Mouse (Mus musculus) spleen, postnatal 14 days (tissue): ENCODE measurements around the gene Bend5.

Source experiments
- DNase-seq, 2 experiments: peaks; one replicate each; pipeline ENCODE4 v3.0.0; 2021 to 2022; ENCODE audit warnings: low spot score in 2 of 2

Gene Bend5

GRCm38 (mm10) chr4:111442435-111443238, 27.8 kb downstream of the Bend5 start:
- DNase-seq, result no peak

DNA sequence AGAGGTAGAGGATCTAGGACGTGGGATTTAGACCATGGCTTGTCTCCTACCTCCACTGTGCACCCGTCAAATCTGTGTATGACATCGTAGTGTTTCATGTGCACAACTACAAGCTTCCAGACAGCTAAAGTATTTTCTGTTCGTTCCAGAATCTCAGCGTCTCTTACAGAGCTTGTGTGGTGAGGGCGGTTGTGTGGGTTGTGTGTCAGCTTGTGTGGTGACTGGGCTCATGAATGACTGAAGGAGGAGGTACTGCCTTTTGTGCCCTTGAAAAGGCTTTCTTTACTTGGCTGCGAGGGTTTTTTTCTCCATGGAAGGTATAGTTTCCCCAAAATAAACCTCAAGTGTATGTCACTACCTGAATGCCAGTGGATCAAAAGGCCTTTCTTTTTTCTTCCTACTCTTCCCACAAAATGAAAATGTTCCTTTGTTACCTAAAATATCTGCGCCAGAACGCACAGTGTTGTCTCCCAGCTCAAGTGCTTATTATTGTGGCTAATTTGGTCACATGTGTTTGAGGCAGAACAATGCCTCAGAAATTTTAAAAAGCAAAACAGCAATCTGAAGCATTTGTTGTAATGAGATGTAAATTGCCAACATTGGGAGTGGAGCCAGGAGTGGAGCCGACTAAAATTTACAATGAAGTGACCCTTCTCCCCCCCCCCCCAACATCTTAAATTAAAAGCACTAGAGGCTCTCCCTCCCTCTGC, 29.3 kb downstream of the Bend5 start:
- DNase-seq, result no peak

DNA sequence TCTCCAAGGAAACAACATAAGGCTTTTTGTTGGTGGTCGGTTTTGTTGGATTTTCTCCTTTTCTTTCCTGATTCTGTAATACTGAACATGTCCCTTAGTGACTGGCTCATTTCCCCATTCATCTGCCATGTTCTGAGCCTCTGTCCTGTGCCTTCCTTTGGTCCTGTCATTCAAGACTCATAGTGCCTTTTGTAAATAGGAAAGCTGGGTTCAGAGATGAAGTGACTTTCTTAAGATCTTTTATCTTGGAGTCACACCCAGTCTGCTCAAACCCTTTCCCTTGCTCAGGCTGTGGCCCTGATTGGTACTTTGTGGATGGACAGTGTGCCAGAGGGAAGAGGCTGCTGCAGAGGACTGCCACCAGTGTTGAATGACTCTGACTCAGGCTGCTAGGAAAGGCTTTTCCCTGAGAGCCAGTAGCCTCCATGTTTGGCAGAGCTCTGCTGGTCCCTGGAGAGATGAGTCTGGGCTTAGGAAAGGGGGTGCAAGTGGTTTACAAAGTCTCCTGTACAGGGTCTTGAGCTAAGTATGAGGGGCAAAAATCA, 29.9 kb downstream of the Bend5 start:
- DNase-seq, result no peak

DNA sequence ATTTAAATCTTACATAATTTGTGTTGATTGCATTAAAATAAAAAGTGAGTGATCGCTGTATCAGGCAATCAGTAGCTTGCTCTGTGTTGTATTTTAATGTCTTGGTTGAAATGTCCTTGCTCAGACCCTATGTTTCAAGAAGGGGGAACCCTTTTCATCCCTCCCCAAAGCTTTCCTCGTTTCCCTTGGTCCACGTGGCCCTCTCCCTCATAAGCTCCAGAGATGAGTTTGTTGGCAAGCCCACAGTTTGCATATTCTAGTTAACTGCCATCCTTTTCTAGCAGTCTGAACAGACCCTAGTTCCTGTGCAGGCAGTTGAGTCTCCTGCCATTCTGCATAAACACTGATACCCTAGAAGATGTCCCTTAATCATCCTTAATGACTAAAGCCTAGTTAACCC, 33.1 kb downstream of the Bend5 start:
- no peak for DNase-seq

GRCm38 (mm10) chr4:111448586-111448985, 33.8 kb downstream of the Bend5 start:
- no peak for DNase-seq

DNA sequence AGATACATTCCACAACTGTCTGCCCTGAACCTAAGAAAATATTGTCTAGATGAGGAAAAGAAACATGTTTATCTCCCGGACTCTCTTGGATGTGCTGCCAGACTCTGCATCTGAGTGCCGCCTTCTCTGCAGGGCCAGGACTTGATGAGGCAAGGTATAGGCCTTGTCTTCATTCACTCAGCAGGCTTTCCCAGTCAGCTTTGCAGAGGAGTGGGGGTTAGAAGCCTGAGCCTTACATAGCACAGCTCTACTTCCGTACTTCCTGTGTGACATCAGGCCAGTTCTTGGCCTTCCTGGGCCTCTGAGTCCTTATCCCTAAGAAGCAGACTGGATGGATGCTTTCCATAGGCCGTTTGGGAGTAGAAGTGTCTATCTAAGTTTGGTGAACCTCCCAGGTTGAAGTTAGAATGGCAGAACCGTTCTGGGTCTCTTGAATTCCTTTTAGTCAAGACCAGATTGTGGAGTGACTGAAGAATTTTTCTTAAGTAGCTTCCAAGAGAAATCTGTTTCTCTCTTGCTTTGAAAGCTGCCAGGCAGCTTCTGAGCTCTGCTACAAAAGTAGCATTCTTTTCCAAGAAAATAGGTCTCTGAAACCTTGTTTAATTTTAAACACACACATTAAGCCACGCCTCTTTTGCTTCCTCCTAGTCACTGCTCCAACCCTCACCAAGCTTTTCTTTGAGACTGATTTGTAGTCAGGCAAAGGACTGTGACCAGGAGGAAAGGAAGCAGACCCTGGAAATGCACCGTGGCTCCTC, 34.8 kb downstream of the Bend5 start:
- DNase-seq, result no peak

DNA sequence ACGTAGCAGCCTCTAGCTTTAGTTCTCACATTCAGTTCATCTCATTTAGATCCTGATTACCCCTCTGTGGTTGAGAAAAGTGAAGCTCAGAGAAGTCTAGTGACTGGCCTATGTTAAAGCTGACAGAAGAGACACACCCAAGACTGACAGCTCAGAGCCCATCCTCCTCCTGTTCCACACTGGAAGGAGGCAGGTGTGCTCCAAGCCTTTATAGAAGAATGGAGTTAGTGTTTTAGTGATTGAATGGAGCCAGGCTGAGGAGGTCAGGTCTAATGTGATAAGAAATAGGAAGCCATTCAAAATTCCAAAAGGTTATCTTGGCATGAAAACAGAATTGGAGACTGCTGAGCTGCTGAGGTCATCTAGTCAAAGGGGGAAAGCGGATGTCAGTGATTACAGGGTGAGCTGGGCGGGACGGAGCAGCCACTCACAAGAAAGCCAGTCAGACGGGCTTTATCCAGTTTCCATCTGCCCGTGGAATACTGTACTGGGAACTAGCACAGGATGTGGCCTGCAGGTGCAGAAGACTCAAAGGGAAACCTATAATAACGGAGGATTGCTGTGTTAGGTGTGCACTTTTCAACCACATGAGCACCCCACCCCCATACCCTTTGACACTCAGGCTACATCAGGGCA, 36.6 kb downstream of the Bend5 start:
- no peak for DNase-seq

GRCm38 (mm10) chr4:111452192-111452591, 37.4 kb downstream of the Bend5 start:
- DNase-seq, result no peak

GRCm38 (mm10) chr4:111453275-111453674, 38.5 kb downstream of the Bend5 start:
- no peak for DNase-seq

- no peak for DNase-seq
Observed at GRCm38 (mm10) chr4:111455621-111456020, 40.8 kb downstream of the Bend5 start.

DNA sequence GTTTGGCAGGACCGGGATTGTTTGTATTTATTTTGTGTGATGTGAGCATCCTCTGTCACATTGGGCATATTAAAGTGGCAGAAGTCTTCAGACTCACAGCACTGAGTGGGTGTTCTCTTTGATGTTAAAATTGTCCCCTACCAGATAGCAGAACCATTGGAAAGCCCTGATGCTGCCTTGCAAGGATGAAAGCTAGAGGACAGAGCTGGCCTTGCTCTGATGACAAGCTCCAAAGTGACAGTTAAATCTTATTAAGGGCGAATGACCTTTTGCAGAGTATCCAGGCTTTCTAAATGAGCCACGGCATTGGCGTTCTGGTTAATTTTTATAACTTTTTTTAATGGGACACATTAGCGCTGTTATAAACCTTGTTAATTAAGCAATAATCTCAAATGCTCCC, 42.8 kb downstream of the Bend5 start:
- DNase-seq, result no peak

GRCm38 (mm10) chr4:111467293-111467773, 52.5 kb downstream of the Bend5 start:
- no peak for DNase-seq

GRCm38 (mm10) chr4:111467796-111468195, 53.0 kb downstream of the Bend5 start:
- no peak for DNase-seq

- no peak for DNase-seq
Observed at GRCm38 (mm10) chr4:111469847-111470246, 55.0 kb downstream of the Bend5 start.

- DNase-seq, result no peak
Observed at GRCm38 (mm10) chr4:111471726-111472125, 56.9 kb downstream of the Bend5 start.

DNA sequence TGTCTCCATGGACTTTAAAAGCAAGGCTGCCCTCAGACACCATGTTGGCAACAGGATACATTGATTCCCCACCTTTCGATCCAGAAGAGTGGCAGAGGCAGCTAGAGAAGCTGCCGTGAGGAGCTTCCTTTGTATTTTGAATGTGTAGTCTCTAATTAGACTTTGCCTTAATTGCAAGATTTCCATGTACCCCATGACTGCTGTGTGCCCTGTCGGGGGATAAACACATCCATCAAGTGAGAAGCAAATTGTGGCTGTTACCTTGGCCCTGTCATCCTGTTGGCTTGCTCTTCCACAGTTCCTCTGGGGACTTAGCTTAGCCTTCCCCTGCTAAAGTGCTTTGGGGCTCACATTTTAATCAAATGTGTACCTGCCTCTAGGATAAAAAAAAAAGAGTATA, 57.7 kb downstream of the Bend5 start:
- DNase-seq, result no peak

- no peak for DNase-seq
Observed at GRCm38 (mm10) chr4:111473014-111473413, 58.2 kb downstream of the Bend5 start.

DNA sequence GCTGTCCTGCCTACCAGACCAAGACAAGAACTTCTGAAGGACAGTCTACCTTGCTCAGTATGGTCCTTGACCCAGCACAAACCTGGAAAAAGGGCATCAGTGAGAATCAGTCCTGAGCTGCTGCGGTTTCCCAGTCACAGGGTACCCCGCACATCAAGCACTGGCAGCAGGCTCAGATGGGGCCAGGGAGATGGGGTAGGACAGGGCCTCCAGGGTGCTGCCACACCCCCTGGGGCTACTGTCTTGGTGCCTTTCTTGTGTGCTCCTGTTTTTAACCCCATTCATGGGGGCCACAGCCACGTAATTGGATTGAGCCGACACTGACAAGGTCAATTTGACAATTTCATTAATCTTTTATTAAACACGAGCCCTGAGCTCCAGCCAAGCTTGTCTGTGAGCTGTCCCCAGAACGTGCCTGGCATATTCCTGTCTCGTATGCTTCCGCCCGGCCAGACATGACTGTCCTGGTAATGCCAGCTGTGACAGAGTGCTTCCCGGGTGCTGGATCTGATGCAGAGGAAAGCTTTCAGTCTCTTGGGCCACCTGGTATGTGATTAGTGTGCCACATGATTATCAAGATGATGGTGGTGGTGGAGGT, 60.7 kb downstream of the Bend5 start:
- no peak for DNase-seq

GRCm38 (mm10) chr4:111477507-111477906, 62.7 kb downstream of the Bend5 start:
- DNase-seq, result no peak

GRCm38 (mm10) chr4:111483499-111483898, 68.7 kb downstream of the Bend5 start:
- DNase-seq, result no peak

- no peak for DNase-seq
Observed at GRCm38 (mm10) chr4:111485189-111485588, 70.4 kb downstream of the Bend5 start.
